Mouse (Mus musculus): Measurements from ENCODE around the gene Vps33a.

Gene Vps33a

GRCm38 (mm10) chr5:123572357-123573186 is at the start of gene Vps33a:
Gene Vps33a, minus strand, starts transcription at chr5:123573038.
- peak; percentile 99 to 100 for DNase-seq

DNA sequence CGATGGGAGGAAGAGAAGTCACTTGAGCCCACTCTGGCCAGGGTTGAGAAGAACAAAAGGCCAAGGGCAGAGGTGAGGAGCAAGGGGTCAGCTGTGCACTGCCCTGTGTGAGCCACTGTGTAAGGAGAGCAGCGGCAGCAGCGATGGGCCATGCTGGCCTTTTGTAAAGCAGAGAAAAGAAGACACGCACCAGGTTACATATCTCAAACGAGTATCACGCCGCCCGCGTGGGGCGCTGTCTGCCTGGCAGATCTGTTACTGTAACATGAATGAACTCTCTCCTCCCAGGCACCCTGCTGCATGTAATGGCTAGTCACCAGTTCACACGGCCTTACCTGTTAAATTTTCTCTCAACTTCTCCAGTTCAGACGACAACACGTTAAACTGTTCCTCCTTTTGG is 49.6 kb upstream of the Vps33a start:
- peak; percentile 30 to 36 for DNase-seq

DNA sequence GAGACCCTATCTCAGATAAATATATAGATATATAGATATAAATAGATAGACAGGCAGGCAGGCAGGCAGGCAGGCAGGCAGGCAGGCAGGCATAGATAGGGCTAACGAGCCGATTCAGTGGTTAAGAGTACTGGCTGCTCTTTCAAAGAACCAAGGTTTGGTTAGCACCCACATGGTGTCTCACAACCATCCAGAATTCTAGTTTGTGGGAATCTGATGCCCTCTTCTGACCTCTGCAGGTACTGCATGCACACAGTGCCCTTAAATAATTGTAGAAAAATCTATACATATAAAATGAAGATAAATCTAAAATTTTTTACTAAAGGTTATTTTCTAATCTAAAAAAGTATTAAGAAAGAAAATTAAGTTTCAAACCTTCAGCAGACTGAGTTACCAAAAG is 45.7 kb upstream of the Vps33a start:
- peak; percentile 33 to 34 for DNase-seq

DNA sequence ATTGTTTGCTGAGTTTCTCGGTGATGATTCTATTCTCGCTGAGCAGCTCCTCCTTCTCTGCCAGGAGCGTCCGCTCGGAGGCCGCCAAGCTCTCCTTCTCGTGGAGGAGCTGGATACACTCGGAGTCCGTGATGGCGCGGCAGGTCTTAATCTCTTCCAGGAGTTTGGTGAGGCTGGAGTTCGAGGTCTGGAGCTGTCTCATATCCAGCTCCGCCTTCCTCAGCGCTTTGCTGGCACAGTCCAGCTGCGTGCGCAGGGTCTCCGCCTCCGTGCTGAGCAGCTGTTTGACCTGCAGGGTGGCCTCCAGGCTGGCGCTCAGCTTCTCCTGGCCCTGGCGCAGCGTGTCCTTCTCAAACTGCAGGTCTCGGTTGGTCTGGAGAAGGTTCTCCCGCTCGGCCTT is 41.4 kb upstream of the Vps33a start:
- DNase-seq = no peak

DNA sequence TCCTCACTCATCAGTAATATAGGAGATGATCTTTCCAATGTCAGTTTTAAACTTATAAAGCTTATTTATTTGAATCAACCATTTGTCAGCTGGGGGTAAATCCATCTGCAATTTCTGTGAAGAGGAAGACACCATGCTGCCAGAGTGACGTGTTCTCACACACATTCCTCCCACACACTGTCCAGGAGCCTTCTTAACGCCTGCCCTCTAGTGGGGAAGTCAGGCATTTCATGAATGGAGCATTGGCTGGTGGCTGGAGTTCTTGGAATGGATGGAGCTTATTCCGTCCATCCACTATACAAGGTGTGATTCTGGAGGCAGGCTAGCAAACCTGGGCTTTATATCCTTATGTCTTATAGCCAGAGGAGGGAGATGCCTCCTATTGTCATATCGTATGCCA is 37.0 kb upstream of the Vps33a start:
- peak; percentile 82 to 84 for DNase-seq

GRCm38 (mm10) chr5:123609416-123609815 is 36.6 kb upstream of the Vps33a start:
- no peak for DNase-seq

GRCm38 (mm10) chr5:123607211-123607669 is 34.4 kb upstream of the Vps33a start:
- peak; percentile 28 to 46 for DNase-seq

DNA sequence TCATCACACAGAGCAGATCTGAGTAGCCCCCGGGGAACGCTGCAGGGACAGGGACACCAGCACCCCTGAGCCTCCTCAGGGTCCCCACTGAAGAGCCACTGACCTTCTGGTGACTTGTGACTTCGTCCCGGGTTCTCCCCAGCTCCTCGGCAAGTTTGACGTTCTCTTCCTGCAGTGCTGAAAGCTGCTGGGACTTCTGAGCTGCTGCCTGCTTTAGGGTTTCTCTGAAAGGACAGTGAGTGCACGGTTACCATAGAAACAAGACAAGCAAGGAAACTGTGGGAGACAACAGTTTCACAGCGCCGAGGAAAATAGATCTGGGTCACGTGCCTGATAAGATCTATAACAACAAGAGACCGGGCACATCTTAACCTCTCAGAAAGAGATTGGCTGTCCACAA is 30.7 kb upstream of the Vps33a start:
- peak in 1 of 2 experiments; percentile 19 for DNase-seq

- DNase-seq = peak in 1 of 2 experiments; percentile 17
Measured at GRCm38 (mm10) chr5:123602174-123602573, 29.3 kb upstream of the Vps33a start.

- peak; percentile 28 to 38 for DNase-seq
Measured at GRCm38 (mm10) chr5:123599319-123599718, 26.5 kb upstream of the Vps33a start.

DNA sequence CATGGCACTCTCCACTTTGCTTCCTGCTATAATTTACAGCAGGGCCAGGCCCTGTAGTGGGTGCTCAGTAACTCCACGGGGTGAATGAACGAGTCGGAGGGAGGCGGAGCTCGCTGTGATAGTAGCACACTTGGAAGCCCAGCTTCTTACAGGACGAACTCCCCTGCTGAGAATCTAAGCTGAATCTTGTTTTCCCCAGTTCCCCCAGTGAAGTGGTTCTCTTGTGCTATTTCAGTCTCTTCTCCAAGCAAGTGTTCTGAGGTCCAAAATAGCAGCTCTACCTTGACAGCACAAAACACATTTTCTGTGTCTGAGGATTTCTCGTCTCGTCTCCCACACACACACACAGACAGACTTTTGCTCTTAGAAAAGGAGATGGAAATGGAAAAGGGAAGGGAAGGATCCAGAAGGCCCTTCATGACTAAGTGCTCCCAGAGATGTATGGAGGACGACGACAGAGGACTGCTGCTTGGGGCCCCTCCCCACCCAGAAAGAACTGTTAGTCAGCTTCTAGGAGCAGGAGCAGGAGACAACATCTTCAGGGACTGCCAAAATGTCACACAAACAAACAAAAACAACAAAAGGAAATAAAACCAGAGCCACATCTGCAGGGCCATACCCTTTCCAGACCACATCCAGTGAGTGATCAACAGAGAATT is 20.9 kb upstream of the Vps33a start:
- no peak for DNase-seq

GRCm38 (mm10) chr5:123580043-123580442 is 7.2 kb upstream of the Vps33a start:
- no peak for DNase-seq

DNA sequence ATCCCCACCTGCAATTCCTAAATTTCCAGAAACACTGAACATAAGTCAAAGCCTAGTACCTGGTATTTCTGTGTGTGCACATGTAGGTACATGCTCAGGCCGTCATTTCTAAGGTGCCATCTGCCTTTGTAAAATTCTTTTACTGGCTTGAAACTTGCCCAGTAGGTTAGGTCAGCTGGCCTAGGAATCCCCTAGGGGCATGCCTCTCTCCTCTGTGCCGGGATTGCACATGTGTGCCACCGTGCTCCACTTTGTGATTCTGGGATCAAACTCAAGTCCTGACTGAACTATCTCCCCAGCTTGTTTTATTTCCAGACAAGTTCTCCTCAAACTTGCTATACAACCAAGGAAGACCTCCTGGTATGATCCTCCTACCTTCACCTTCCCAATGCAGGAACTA is 3.9 kb upstream of the Vps33a start:
- no peak for DNase-seq

DNA sequence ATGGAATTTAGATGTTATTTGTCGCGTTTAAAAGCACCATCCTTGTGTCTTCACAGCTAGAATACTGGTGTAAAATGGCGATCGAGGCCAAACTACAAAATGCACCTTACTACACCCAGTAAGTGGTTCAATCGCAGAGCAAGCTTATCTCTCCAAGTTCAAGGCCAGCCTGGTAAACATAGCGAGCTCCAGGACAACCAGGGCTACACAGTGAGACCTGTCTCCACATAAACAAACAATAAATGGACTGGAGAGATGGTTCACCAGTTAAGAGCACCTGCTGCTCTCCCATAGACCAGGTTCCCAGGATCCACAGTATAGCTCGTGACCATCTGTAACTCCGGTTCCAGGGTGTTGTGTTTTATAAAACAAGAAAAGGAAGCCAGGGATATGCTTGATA is 524 bp upstream of the Vps33a start:
- no peak for DNase-seq

GRCm38 (mm10) chr5:123561128-123561527 is 11.7 kb downstream of the Vps33a start:
- DNase-seq = no peak

- no peak for DNase-seq
Measured at GRCm38 (mm10) chr5:123559588-123559987, 13.2 kb downstream of the Vps33a start.

GRCm38 (mm10) chr5:123556451-123556850 is 16.4 kb downstream of the Vps33a start:
- peak in 1 of 2 experiments; percentile 23 for DNase-seq

DNA sequence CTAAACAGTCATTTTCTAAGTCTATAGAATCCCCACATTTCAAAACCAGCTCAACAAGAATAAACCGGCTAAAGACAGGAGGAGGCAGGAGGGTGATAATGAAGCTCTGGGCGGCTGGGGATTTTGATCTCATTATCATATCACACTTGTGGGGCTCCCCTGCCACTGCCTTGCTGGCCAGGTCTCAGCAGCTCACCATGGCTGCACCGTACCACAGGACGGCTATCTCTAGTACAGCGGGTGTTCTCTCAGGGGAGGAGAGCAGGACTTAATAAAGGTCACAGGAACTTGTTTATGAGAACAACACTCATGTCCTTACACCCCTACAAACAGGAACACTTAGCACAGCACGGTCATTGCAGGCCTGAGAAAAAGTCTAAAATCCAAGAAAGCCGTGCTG is 17.1 kb downstream of the Vps33a start:
- no peak for DNase-seq

DNA sequence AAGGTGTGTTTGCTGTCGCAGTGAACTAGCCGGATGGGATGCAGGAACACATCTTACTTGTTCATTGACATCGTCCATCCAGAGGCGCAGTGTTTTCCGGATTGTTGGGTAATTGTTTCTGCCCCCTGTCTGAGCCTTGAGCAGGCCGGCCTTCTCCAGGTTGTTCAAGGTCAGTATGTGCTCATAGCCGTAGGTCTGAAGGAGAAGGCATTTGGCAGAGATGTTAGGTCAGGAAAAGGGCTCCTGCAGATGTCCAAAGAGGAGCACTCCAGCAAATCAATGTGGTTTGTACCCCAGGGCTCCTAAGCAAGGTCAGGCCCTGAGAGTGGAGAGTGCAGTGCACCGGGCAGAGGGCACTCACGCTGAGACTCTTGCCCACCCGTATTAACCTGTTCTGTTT is 39.0 kb downstream of the Vps33a start:
- DNase-seq = peak in 1 of 2 experiments; percentile 0

GRCm38 (mm10) chr5:123530056-123530455 is 42.8 kb downstream of the Vps33a start:
- DNase-seq = peak in 1 of 2 experiments; percentile 0

DNA sequence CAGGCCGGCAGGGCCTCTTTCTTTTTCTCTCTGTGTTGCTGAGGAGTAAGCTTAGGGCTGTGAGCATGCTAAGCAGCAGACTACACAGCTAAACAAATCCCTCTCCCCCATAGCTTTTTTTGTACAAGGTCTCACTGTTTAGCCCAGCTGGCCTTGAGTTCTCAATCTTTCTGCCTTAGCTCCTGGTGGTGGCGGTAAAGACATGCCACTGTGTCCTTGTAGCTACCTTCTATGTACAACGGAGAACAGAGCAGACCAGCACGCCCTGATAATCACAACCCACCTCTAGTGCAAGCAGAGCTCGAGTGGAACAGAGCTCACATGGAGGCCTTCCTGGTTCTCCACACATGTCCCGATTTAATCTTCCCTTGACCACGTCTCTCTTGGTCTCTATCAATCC is 44.2 kb downstream of the Vps33a start:
- peak in 1 of 2 experiments; percentile 0 for DNase-seq

GRCm38 (mm10) chr5:123525916-123526495 is 46.8 kb downstream of the Vps33a start:
- peak in 1 of 2 experiments; percentile 0 for DNase-seq

GRCm38 (mm10) chr5:123525281-123525680 is 47.6 kb downstream of the Vps33a start, which contains the start of gene Gm49027:
Gene Gm49027, minus strand, starts transcription at chr5:123525488.
- DNase-seq = peak in 1 of 2 experiments; percentile 0

DNA sequence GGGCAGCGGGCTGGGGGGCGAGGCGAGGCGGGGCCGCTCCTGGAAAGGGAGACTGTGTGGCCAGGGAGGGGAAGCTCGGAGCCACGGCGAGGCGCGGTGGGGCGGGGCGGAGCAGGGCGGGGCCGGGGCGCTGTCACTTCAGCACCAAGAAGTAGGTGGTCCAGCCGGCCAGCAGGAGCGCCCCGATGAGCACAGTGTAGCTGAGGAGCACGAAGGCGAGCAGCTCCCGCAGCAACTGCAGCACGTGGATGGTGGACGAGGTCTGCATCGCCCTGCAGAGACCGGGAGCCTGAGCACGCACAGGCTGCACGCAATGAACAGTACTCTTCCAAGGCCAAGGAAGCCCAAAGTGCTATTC is 48.5 kb downstream of the Vps33a start:
- DNase-seq = peak; percentile 93 to 95

All from kidney, postnatal 4 days (tissue).